Mouse (Mus musculus) CH12.LX (cell line): ENCODE data around the gene Ufl1. TPM values are rescaled to one million over a fixed set of nuclear protein-coding genes. Genes with fewer than 3 reads are reported as not detected.

Experiments used
- DNase-seq: peaks from one replicate; pipeline ENCODE4 v3.0.0-alpha.2; 2013; ENCODE audit errors: extremely low read depth
- H3K27ac ChIP-seq: 2 replicates; pipeline ENCODE4 v1.5.1; 2012; ENCODE audit warnings: low read depth, mild to moderate bottlenecking, control low read depth, moderate library complexity; ENCODE audit not compliant: insufficient read depth
- H3K27me3 ChIP-seq: replicated peaks from 2 replicates; pipeline ENCODE3; 2012; ENCODE audit warnings: inconsistent platforms
- H3K36me3 ChIP-seq, 2 experiments: replicated peaks in 1 of 2; 2 replicates each; pipeline versions ENCODE3 to v1.6.1; 2012; ENCODE audit warnings: inconsistent platforms in 1 of 2, low read length in 1 of 2, mild to moderate bottlenecking in 1 of 2, mixed read lengths in 1 of 2, moderate library complexity in 1 of 2; ENCODE audit not compliant: control insufficient read depth in 1 of 2, insufficient read depth in 1 of 2
- H3K4me1 ChIP-seq, 2 experiments: 2 replicates each; pipeline ENCODE4 v1.6.1; 2012; ENCODE audit warnings: inconsistent platforms in 1 of 2, moderate library complexity in 1 of 2; ENCODE audit not compliant: insufficient read depth in 2 of 2, control insufficient read depth in 1 of 2
- H3K4me2 ChIP-seq: 2 replicates; pipeline ENCODE4 v1.6.1; 2012; ENCODE audit warnings: low read depth, mild to moderate bottlenecking, control low read depth; ENCODE audit not compliant: poor library complexity, insufficient read depth, severe bottlenecking
- H3K4me3 ChIP-seq, 3 experiments: fragments of 150-350 bp in 1 of 3; sonication (generic) in 1 of 3; replicated peaks in 1 of 3; 2 replicates each; pipeline versions ENCODE3 to v1.5.1; 2011 to 2012; ENCODE audit warnings: low read depth in 2 of 3, low read length in 2 of 3, mild to moderate bottlenecking in 2 of 3, moderate library complexity in 2 of 3, control low read depth in 1 of 3, improper control_type of control experiment in 1 of 3, inconsistent platforms in 1 of 3, mixed read lengths in 1 of 3; ENCODE audit not compliant: poor library complexity in 1 of 3
- H3K79me2 ChIP-seq: replicated peaks from 2 replicates; pipeline ENCODE4 v1.6.1; 2012; ENCODE audit warnings: mild to moderate bottlenecking, moderate library complexity; ENCODE audit not compliant: control insufficient read depth, poor library complexity, insufficient read depth, severe bottlenecking; ENCODE audit errors: extremely low read depth
- H3K9ac ChIP-seq: 2 replicates; pipeline ENCODE4 v1.6.1; 2012; ENCODE audit warnings: low read depth, mild to moderate bottlenecking, control low read depth, moderate library complexity; ENCODE audit not compliant: insufficient read depth
- H3K9me3 ChIP-seq: replicated peaks from 2 replicates; pipeline ENCODE3; 2012; ENCODE audit warnings: low read length, inconsistent platforms, mixed read lengths
- BHLHE40 ChIP-seq: IDR thresholded peaks from 2 replicates; pipeline ENCODE4 v1.6.1; 2011; ENCODE audit warnings: mild to moderate bottlenecking, low read depth, low read length, improper control_type of control experiment
- CHD2 ChIP-seq: IDR thresholded peaks from 2 replicates; pipeline ENCODE4 v1.6.1; 2011; ENCODE audit warnings: low read length, improper control_type of control experiment
- E2F4 ChIP-seq: IDR thresholded peaks from 2 replicates; pipeline ENCODE4 v1.6.1; 2011; ENCODE audit warnings: low read depth, low read length, improper control_type of control experiment; ENCODE audit not compliant: insufficient replicate concordance
- ELF1 ChIP-seq: IDR thresholded peaks from 2 replicates; pipeline ENCODE4 v1.6.1; 2014; ENCODE audit warnings: low read depth, mild to moderate bottlenecking, inconsistent platforms, low read length, improper control_type of control experiment
- EP300 ChIP-seq: IDR thresholded peaks from 2 replicates; pipeline ENCODE4 v1.6.1; 2011; ENCODE audit warnings: low read length, improper control_type of control experiment
- ETS1 ChIP-seq: conservative IDR thresholded peaks from 2 replicates; pipeline ENCODE4 v1.6.1; 2012; ENCODE audit warnings: low read depth, mild to moderate bottlenecking, inconsistent platforms, low read length, improper control_type of control experiment, moderate library complexity
- HCFC1 ChIP-seq: IDR thresholded peaks from 2 replicates; pipeline ENCODE4 v1.6.1; 2012; ENCODE audit warnings: low read depth, mild to moderate bottlenecking, inconsistent platforms, low read length, improper control_type of control experiment
- JUN ChIP-seq: IDR thresholded peaks from 2 replicates; pipeline ENCODE4 v1.6.1; 2011; ENCODE audit warnings: low read depth, mild to moderate bottlenecking, low read length, improper control_type of control experiment, moderate library complexity; ENCODE audit not compliant: insufficient read depth
- JUND ChIP-seq: conservative IDR thresholded peaks from 2 replicates; pipeline ENCODE4 v1.6.1; 2011; ENCODE audit warnings: low read depth, low read length, improper control_type of control experiment
- KAT2A ChIP-seq: IDR thresholded peaks from 2 replicates; pipeline ENCODE4 v1.6.1; 2012; ENCODE audit warnings: low read length, improper control_type of control experiment, inconsistent platforms; ENCODE audit not compliant: insufficient replicate concordance
- MAFK ChIP-seq: IDR thresholded peaks from 2 replicates; pipeline ENCODE4 v1.6.1; 2011; ENCODE audit warnings: low read length, improper control_type of control experiment; ENCODE audit not compliant: insufficient replicate concordance
- MAX ChIP-seq: IDR thresholded peaks from 2 replicates; pipeline ENCODE4 v1.6.1; 2011; ENCODE audit warnings: low read length, improper control_type of control experiment
- MEF2A ChIP-seq: IDR thresholded peaks from 2 replicates; pipeline ENCODE4 v1.6.1; 2014; ENCODE audit warnings: low read depth, mild to moderate bottlenecking, inconsistent platforms, low read length, improper control_type of control experiment, borderline replicate concordance
- MYC ChIP-seq: IDR thresholded peaks from 2 replicates; pipeline ENCODE4 v1.6.1; 2011; ENCODE audit warnings: low read depth, mild to moderate bottlenecking, improper control_type of control experiment, low read length
- NRF1 ChIP-seq: IDR thresholded peaks from 2 replicates; pipeline ENCODE4 v1.6.1; 2014; ENCODE audit warnings: low read depth, mild to moderate bottlenecking, inconsistent platforms, low read length, improper control_type of control experiment, moderate library complexity
- PAX5 ChIP-seq: IDR thresholded peaks from 2 replicates; pipeline ENCODE4 v1.6.1; 2012; ENCODE audit warnings: low read length, inconsistent platforms, mixed read lengths
- POLR2AphosphoS2 ChIP-seq: IDR thresholded peaks from 2 replicates; pipeline ENCODE4 v1.6.1; 2011; ENCODE audit warnings: low read depth, low read length, improper control_type of control experiment
- RAD21 ChIP-seq: IDR thresholded peaks from 2 replicates; pipeline ENCODE4 v1.6.1; 2011; ENCODE audit warnings: low read depth, mild to moderate bottlenecking, low read length, improper control_type of control experiment, moderate library complexity
- SIN3A ChIP-seq: IDR thresholded peaks from 2 replicates; pipeline ENCODE4 v1.6.1; 2012; ENCODE audit warnings: low read length, improper control_type of control experiment, inconsistent platforms
- SMC3 ChIP-seq: IDR thresholded peaks from 2 replicates; pipeline ENCODE4 v1.6.1; 2011; ENCODE audit warnings: low read depth, low read length, improper control_type of control experiment
- TBP ChIP-seq: conservative IDR thresholded peaks from 2 replicates; pipeline ENCODE4 v1.6.1; 2011; ENCODE audit warnings: low read depth, low read length, improper control_type of control experiment
- TCF12 ChIP-seq: IDR thresholded peaks from 2 replicates; pipeline ENCODE4 v1.6.1; 2014; ENCODE audit warnings: low read depth, mild to moderate bottlenecking, inconsistent platforms, low read length, improper control_type of control experiment
- UBTF ChIP-seq: IDR thresholded peaks from 2 replicates; pipeline ENCODE4 v1.6.1; 2012; ENCODE audit warnings: low read depth, mild to moderate bottlenecking, inconsistent platforms, low read length, improper control_type of control experiment, moderate library complexity
- USF2 ChIP-seq: conservative IDR thresholded peaks from 2 replicates; pipeline ENCODE4 v1.6.1; 2011; ENCODE audit warnings: low read depth, low read length, improper control_type of control experiment
- ZKSCAN1 ChIP-seq: IDR thresholded peaks from 2 replicates; pipeline ENCODE4 v1.6.1; 2012; ENCODE audit warnings: low read depth, inconsistent platforms, low read length, improper control_type of control experiment, borderline replicate concordance
- ZMIZ1 ChIP-seq: IDR thresholded peaks from 2 replicates; pipeline ENCODE4 v1.6.1; 2012; ENCODE audit warnings: low read depth, mild to moderate bottlenecking, inconsistent platforms, low read length, improper control_type of control experiment
- ZNF384 ChIP-seq: IDR thresholded peaks from 2 replicates; pipeline ENCODE4 v1.6.1; 2012; ENCODE audit warnings: low read depth, low read length, improper control_type of control experiment, inconsistent platforms
- dilution Hi-C: fragments of 300-500 bp; cut with MboI; formaldehyde crosslinking; loops from 2 replicates; pipeline ENCODE4 v1.14.3; 2020; ENCODE audit warnings: low sequenced_read_pairs; ENCODE audit not compliant: extremely low pct_unique_long_range_greater_than_20kb, extremely low pct_ligation_motif_present
- in situ Hi-C: fragments of 300-500 bp; cut with MboI; formaldehyde crosslinking; loops from 3 replicates; pipeline ENCODE4 v1.14.3; 2019; ENCODE audit warnings: low sequenced_read_pairs, low pct_ligation_motif_present, low pct_unique_long_range_greater_than_20kb, mixed read lengths
- polyA plus RNA-seq: library from polyadenylated mRNA; unstranded; fragments of >175 nt; gene quantifications from 2 replicates; pipeline ENCODE4 v1.2.1, GENCODE M21; 2012; ENCODE audit warnings: low read depth; ENCODE audit not compliant: insufficient read length
- total RNA-seq, 2 experiments: library from RNA; depleted of rRNA; stranded (reverse); fragments of 300-350 nt in 1 of 2; fragments of >200 nt in 1 of 2; gene quantifications; 2 replicates each; pipeline ENCODE4 v1.2.3; 2012 to 2014

Gene Ufl1
- total and polyA plus RNA-seq, 3 experiments, result 18.1 to 27.9 (median 21.8) TPM

- H3K27me3 ChIP-seq, result no peaks in the 10 kb centered on the region
Observed at GRCm38 (mm10) chr4:25267144-25267543, 14.5 kb downstream of the Ufl1 start.

GRCm38 (mm10) chr4:25257822-25258398, 23.7 kb downstream of the Ufl1 start:
- Histone ChIP-seq H3K4me2 (no peak overlapping the region), H3K9me3 (no peaks in the 10 kb centered on the region), H3K9ac (no peak overlapping the region), H3K79me2 (no peaks in the 10 kb centered on the region)
- TF ChIP-seq ELF1, result no peak
- no peak for TF ChIP-seq MAFK
- no peak for TF ChIP-seq JUN
- no peak for TF ChIP-seq MEF2A
- no peak for TF ChIP-seq RAD21
- no peak for TF ChIP-seq E2F4
- TF ChIP-seq KAT2A, result no peak
- no peak for TF ChIP-seq EP300
- no peak for TF ChIP-seq JUND
- no peak for TF ChIP-seq SIN3A
- TF ChIP-seq HCFC1, result no peak
- no peak for TF ChIP-seq TCF12
- TF ChIP-seq ETS1, result no peak
- no peak for TF ChIP-seq CHD2
- TF ChIP-seq, all 38 proteins: peak for 0
- H3K27me3 ChIP-seq, result no peaks in the 10 kb centered on the region
- peaks cover 34 to 60% of the 10 kb centered on the region in 2 experiments for H3K36me3 ChIP-seq
- H3K4me1 ChIP-seq, result no peaks in the 10 kb centered on the region; a peak in 1 of 4 replicates
- H3K27ac ChIP-seq, result no peak overlapping the region
- H3K4me3 ChIP-seq, result no peak overlapping the region
- no peak for DNase-seq
- dilution Hi-C loops, result no loop called here
- in situ Hi-C loops, result no loop called here

More at GRCm38 (mm10) chr4:25267144-25267543, 14.5 kb downstream of the Ufl1 start:
- no peak overlapping the region for H3K4me3 ChIP-seq
- no peak overlapping the region for H3K4me2 ChIP-seq
- no peaks in the 10 kb centered on the region for H3K9me3 ChIP-seq
- no peak overlapping the region for H3K27ac ChIP-seq
- H3K36me3 ChIP-seq, result peaks cover 41 to 76% of the 10 kb centered on the region in 2 experiments
- H3K4me1 ChIP-seq, result peaks cover 0 to 24% of the 10 kb centered on the region in 2 experiments; a peak in 3 of 4 replicates
- H3K79me2 ChIP-seq, result no peaks in the 10 kb centered on the region
- peak; percentile 29 for DNase-seq
- TF ChIP-seq SMC3 (no peak), POLR2AphosphoS2 (no peak), JUN (no peak), TBP (no peak), PAX5 (no peak), ZMIZ1 (no peak), KAT2A (no peak), USF2 (no peak), BHLHE40 (no peak), UBTF (no peak), ZKSCAN1 (no peak), ZNF384 (no peak), EP300 (no peak), MYC (no peak), NRF1 (no peak), ETS1 (no peak), MAX (no peak)
- no peak overlapping the region for H3K9ac ChIP-seq
- dilution Hi-C loops (no loop called here), in situ Hi-C loops (no loop called here)
